Mouse (Mus musculus): ENCODE measurements at regions not wholly inside any gene's neighbourhood (a gene's known extent, or its start where the extent isn't known, plus 50 kb on each side); places are given as distances from the start of the nearest gene placed in this dataset.

GRCm38 (mm10) chr16:25585070-25585454 lies 98.5 kb upstream of the Trp63 start:
- DNase-seq = no peak

GRCm38 (mm10) chr16:25585953-25586352 lies 97.6 kb upstream of the Trp63 start:
- DNase-seq = no peak

- no peak for DNase-seq
Measured at GRCm38 (mm10) chr16:25587879-25588347, 95.7 kb upstream of the Trp63 start.

- DNase-seq = no peak
Measured at GRCm38 (mm10) chr16:25597435-25597834, 86.1 kb upstream of the Trp63 start.

- DNase-seq = no peak
Measured at GRCm38 (mm10) chr16:25603121-25603520, 80.4 kb upstream of the Trp63 start.

- DNase-seq = no peak
Measured at GRCm38 (mm10) chr16:25615229-25615628, 68.3 kb upstream of the Trp63 start.

GRCm38 (mm10) chr16:25615646-25616045 lies 67.9 kb upstream of the Trp63 start:
- no peak for DNase-seq

GRCm38 (mm10) chr16:25618898-25619297 lies 64.7 kb upstream of the Trp63 start:
- DNase-seq = no peak

GRCm38 (mm10) chr16:25622651-25623050 lies 60.9 kb upstream of the Trp63 start:
- no peak for DNase-seq

- DNase-seq = peak; percentile 32
Measured at GRCm38 (mm10) chr16:25623986-25624623, 59.5 kb upstream of the Trp63 start.

- DNase-seq = no peak
Measured at GRCm38 (mm10) chr16:25629750-25630149, 53.8 kb upstream of the Trp63 start.

GRCm38 (mm10) chr16:25631139-25631716 lies 52.3 kb upstream of the Trp63 start:
- DNase-seq = no peak

All from adrenal gland, postnatal 10 days (tissue).